Mouse (Mus musculus): Measurements from ENCODE around the gene Hpgd. TPM values are rescaled to one million over a fixed set of nuclear protein-coding genes. Genes with fewer than 3 reads are reported as not detected.
"Not testable (repeated sequence)": the region's sequence is repeated elsewhere in the genome, so short reads cannot be mapped to it uniquely, and the experiment has no call there.

Hpgd gene
- total RNA-seq (2021): 1 to 10 TPM; 3.0 to 3.6 TPM

GRCm38 (mm10) chr8:56294373-56294877 is at the start of gene Hpgd:
Gene Hpgd, plus strand, starts transcription at chr8:56294585.
- intact Hi-C loops (cut with DNase I): no loop called here
- DNase-seq (ENCODE audit: extremely low spot score in 1 of 2, low spot score in 2 of 2): peak; percentile 31 to 58

DNA sequence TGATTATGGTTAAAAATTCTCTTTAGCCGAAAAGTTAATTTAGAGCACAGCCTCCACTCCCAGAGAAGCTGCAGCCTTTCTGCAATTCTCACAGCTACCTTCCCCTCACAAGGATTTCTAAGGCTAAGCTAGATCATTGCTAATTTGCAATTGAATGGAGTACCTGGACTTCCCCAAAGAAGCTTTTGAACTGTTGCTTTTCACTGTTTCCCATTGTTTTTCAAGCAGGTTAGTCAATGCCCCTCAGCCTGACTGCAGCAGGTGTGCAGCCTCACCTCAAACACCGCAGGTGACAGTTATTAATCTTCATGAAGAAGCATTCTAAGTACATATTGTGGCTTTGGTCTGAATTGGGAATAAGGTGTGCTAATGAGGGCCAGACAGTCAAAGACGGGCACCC is 42.7 kb upstream of the Hpgd start:
- intact Hi-C loops (cut with DNase I); DNase-seq (ENCODE audit: extremely low spot score in 1 of 2, low spot score in 2 of 2): not testable (repeated sequence)

DNA sequence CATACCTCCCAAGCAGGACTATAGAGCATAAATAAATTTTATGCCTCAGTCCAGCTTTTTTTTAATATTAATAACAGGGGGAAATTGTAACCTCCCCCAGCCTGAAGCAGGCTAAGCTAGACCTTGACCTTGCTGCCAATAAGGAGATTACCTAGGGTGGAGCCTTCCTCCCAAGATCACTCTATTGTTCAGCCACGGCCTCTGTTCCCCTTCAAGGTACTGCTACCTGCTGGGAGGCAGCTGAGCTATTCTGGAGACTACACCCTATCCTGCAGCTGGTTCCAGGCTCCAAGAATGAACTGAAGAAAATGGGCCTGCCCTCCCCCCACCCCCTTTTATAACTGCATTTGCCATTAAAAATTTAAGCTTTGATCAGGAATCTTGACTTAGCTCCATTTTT is 42.1 kb upstream of the Hpgd start:
- DNase-seq (ENCODE audit: extremely low spot score in 1 of 2, low spot score in 2 of 2): no peak
- intact Hi-C loops (cut with DNase I): no loop called here

DNA sequence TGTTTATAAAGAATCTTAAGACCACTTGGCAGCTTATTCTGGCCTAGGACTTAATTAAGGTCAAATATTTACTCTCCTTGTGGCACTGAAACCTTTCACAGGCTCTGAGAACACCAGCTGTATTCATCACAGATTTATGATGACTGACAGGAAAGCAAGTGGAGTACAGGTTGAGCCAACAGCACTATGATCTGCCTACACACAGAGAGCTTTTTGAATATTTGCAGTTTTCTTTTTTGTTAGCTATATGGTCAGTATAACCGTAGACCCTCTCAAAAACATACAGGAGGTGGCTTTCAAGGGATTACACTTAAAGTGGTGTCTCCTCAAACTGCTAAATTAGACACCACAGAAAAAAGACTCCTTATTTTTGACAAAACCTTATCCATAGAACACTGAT is 33.2 kb upstream of the Hpgd start:
- intact Hi-C loops (cut with DNase I): no loop called here
- no peak for DNase-seq (ENCODE audit: extremely low spot score in 1 of 2, low spot score in 2 of 2)

- intact Hi-C loops (cut with DNase I): no loop called here
- no peak for DNase-seq (ENCODE audit: extremely low spot score in 1 of 2, low spot score in 2 of 2)
Measured at GRCm38 (mm10) chr8:56269687-56270663, 24.4 kb upstream of the Hpgd start.

GRCm38 (mm10) chr8:56272934-56273333 is 21.5 kb upstream of the Hpgd start:
- no peak for DNase-seq (ENCODE audit: extremely low spot score in 1 of 2, low spot score in 2 of 2)
- intact Hi-C loops (cut with DNase I): no loop called here

- intact Hi-C loops (cut with DNase I): no loop called here
- no peak for DNase-seq (ENCODE audit: extremely low spot score in 1 of 2, low spot score in 2 of 2)
Measured at GRCm38 (mm10) chr8:56275316-56275715, 19.1 kb upstream of the Hpgd start.

- intact Hi-C loops (cut with DNase I): no loop called here
- DNase-seq (ENCODE audit: extremely low spot score in 1 of 2, low spot score in 2 of 2): no peak
Measured at GRCm38 (mm10) chr8:56277810-56278528, 16.4 kb upstream of the Hpgd start.

DNA sequence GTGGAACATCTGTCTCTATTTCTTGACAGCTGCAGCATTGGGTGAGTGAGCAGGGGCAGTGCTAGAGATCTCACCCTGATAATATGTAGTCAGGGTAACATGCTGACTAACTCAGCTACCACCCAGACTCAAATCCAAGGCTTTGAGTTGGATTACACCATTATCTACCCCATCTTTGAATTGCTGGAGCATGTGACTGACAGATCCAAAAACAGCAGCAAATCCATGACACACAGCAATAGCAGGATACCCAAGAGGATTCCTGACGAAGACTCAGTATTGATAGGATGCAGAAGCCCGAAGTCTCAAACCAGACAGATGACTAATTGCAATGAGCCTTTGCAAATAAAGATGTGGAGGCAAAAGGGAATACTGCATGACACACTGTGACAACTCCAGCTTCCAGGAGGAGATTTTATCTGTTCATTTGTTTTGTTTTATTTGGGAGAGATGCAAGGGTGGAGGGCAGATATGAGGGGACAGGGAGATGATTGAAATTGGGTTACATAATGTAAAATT is 15.8 kb upstream of the Hpgd start:
- no peak for DNase-seq (ENCODE audit: extremely low spot score in 1 of 2, low spot score in 2 of 2)
- intact Hi-C loops (cut with DNase I): no loop called here

- DNase-seq (ENCODE audit: extremely low spot score in 1 of 2, low spot score in 2 of 2): no peak
- intact Hi-C loops (cut with DNase I): no loop called here
Measured at GRCm38 (mm10) chr8:56283936-56284335, 10.4 kb upstream of the Hpgd start.

- no peak for DNase-seq (ENCODE audit: extremely low spot score in 1 of 2, low spot score in 2 of 2)
- intact Hi-C loops (cut with DNase I): no loop called here
Measured at GRCm38 (mm10) chr8:56284957-56285356, 9.4 kb upstream of the Hpgd start.

GRCm38 (mm10) chr8:56286717-56287116 is 7.7 kb upstream of the Hpgd start:
- intact Hi-C loops (cut with DNase I): no loop called here
- DNase-seq (ENCODE audit: extremely low spot score in 1 of 2, low spot score in 2 of 2): no peak

GRCm38 (mm10) chr8:56287370-56288072 is 6.9 kb upstream of the Hpgd start:
- intact Hi-C loops (cut with DNase I): no loop called here

GRCm38 (mm10) chr8:56292318-56292717 is 2.1 kb upstream of the Hpgd start:
- intact Hi-C loops (cut with DNase I): no loop called here
- DNase-seq (ENCODE audit: extremely low spot score in 1 of 2, low spot score in 2 of 2): no peak

More at GRCm38 (mm10) chr8:56287370-56288072, 6.9 kb upstream of the Hpgd start:
- no peak for DNase-seq (ENCODE audit: extremely low spot score in 1 of 2, low spot score in 2 of 2)

DNA sequence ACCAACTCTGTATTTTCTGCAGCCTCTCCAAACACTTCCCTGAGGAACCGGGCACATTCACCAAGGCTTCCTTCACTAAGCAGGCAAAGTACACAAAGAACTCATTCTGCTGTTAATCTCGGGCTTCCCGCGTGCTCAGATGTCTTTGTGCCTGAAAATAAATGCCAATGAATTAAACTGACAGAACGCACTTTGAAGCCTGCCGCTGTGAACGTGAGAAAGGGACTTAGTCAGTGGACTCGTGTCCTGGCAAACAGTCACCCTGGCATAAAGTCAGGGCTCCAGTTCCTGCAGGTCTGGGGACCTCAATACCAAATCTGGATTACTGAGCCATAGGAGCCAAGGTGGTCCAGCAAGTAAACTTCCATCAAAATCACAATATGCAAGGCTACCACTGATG is 905 bp upstream of the Hpgd start:
- no peak for DNase-seq (ENCODE audit: extremely low spot score in 1 of 2, low spot score in 2 of 2)

DNA sequence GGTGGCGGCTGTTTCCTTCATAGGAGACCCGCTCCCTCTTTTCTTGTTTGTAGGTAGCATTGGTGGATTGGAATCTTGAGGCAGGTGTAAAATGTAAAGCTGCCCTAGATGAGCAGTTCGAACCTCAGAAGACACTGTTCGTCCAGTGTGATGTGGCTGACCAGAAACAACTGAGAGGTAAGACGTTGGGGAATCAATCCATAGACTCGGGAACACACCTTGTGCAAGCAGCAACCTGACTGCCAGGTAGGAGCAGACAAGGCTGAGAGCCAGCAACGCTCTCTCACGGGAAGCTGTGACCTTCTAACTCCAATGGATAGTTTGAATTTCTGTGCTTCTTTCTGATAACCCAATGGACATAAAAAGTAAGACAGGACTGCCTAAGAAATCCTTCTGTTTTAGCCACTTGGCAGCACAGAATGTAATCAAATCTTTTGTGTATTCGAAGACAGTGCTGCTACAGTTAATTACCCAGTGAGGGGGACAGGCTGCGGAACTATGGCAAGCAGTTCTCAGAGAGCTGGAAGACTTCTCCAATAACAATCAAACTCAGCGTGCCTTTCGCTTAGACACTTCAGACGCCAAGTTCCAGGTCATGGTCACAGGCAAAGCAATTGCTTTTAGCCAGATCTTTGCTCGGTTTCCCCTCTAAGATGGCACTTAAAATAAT is 636 bp downstream of the Hpgd start:
- DNase-seq (ENCODE audit: extremely low spot score in 1 of 2, low spot score in 2 of 2): no peak
- intact Hi-C loops (cut with DNase I): no loop called here

More for the DNA sequence above, 905 bp upstream of the Hpgd start:
- intact Hi-C loops (cut with DNase I): no loop called here

GRCm38 (mm10) chr8:56299421-56299820 is 5.0 kb downstream of the Hpgd start:
- intact Hi-C loops (cut with DNase I): no loop called here

GRCm38 (mm10) chr8:56301303-56301702 is 6.9 kb downstream of the Hpgd start:
- intact Hi-C loops (cut with DNase I): not testable (repeated sequence)

More at GRCm38 (mm10) chr8:56299421-56299820, 5.0 kb downstream of the Hpgd start:
- no peak for DNase-seq (ENCODE audit: extremely low spot score in 1 of 2, low spot score in 2 of 2)

More at GRCm38 (mm10) chr8:56301303-56301702, 6.9 kb downstream of the Hpgd start:
- DNase-seq (ENCODE audit: extremely low spot score in 1 of 2, low spot score in 2 of 2): not testable (repeated sequence)
